Mouse (Mus musculus) heart, postnatal 14 days (tissue): Measurements from ENCODE around the gene Mfsd13b. TPM values are rescaled to one million over a fixed set of nuclear protein-coding genes. Genes with fewer than 3 reads are reported as not detected.
"Not testable (repeated sequence)": the region's sequence is repeated elsewhere in the genome, so short reads cannot be mapped to it uniquely, and the experiment has no call there.

Experiments used
- DNase-seq, 2 experiments: peaks; one replicate each; pipeline ENCODE4 v3.0.0; 2021 to 2022
- intact Hi-C: fragments of 180-260 bp; cut with DNase I; formaldehyde crosslinking; loops from one replicate; pipeline ENCODE4 v1.15.1; 2025
- total RNA-seq, 2 experiments: library from RNA; stranded (reverse); gene quantifications; 2 replicates each; pipeline ENCODE4 v1.2.3; 2021

The Mfsd13b gene
- total RNA-seq, 2 experiments from 2014 or later: not detected

GRCm38 (mm10) chr7:120980931-120981924 lies 1.1 kb upstream of the Mfsd13b start:
- DNase-seq: peak; percentile 45 to 47
- intact Hi-C loops: loop anchor here (5.0 kb wide), 1 partner anchor 51 kb away; the partner anchor contains the start of gene Mettl9

GRCm38 (mm10) chr7:120982968-120983367 lies 659 bp downstream of the Mfsd13b start:
- DNase-seq: no peak
- intact Hi-C loops: loop anchor here (2.0 to 5.0 kb wide), 2 partner anchors 46 to 49 kb away; partner anchors contain the start of gene Mettl9

- no peak for DNase-seq
- intact Hi-C loops: no loop called here
Observed at GRCm38 (mm10) chr7:120991191-120991590, 8.9 kb downstream of the Mfsd13b start.

GRCm38 (mm10) chr7:120999021-120999530 lies 16.8 kb downstream of the Mfsd13b start:
- no peak for DNase-seq
- intact Hi-C loops: no loop called here

- no peak for DNase-seq
- intact Hi-C loops: no loop called here
Observed at GRCm38 (mm10) chr7:121000065-121000822, 17.9 kb downstream of the Mfsd13b start.

- intact Hi-C loops: no loop called here
- no peak for DNase-seq
Observed at GRCm38 (mm10) chr7:121001879-121002278, 19.6 kb downstream of the Mfsd13b start.

GRCm38 (mm10) chr7:121002407-121002928 lies 20.2 kb downstream of the Mfsd13b start:
- DNase-seq: no peak
- intact Hi-C loops: no loop called here

- DNase-seq: no peak
- intact Hi-C loops: no loop called here
Observed at GRCm38 (mm10) chr7:121003793-121004418, 21.6 kb downstream of the Mfsd13b start.

- intact Hi-C loops: loop anchor here (10.0 kb wide), 1 partner anchor 113 kb away; no protein-coding TSS in a partner anchor
- DNase-seq: no peak
Observed at GRCm38 (mm10) chr7:121011794-121012689, 29.7 kb downstream of the Mfsd13b start.

- intact Hi-C loops: loop anchor here (10.0 kb wide), 1 partner anchor 110 kb away; no protein-coding TSS in a partner anchor
- no peak for DNase-seq
Observed at GRCm38 (mm10) chr7:121014486-121014885, 32.2 kb downstream of the Mfsd13b start.

GRCm38 (mm10) chr7:121018778-121019177 lies 36.5 kb downstream of the Mfsd13b start:
- no peak for DNase-seq
- intact Hi-C loops: loop anchor here (10.0 kb wide), 1 partner anchor 106 kb away; no protein-coding TSS in a partner anchor

GRCm38 (mm10) chr7:121020277-121020676 lies 38.0 kb downstream of the Mfsd13b start:
- intact Hi-C loops: no loop called here
- peak in 1 of 2 experiments; percentile 17 for DNase-seq

- DNase-seq: no peak
Observed at GRCm38 (mm10) chr7:121025221-121026008, 43.1 kb downstream of the Mfsd13b start.

GRCm38 (mm10) chr7:121026300-121026699 lies 44.0 kb downstream of the Mfsd13b start:
- intact Hi-C loops: no loop called here
- no peak for DNase-seq

More at GRCm38 (mm10) chr7:121025221-121026008, 43.1 kb downstream of the Mfsd13b start:
- intact Hi-C loops: no loop called here

- DNase-seq: not testable (repeated sequence)
- intact Hi-C loops: loop anchor here (5.0 kb wide), 2 partner anchors 48 to 188 kb away; partner anchors contain the start of genes Cdr2, Eef2k and Mfsd13b
Observed at GRCm38 (mm10) chr7:121029947-121030346, 47.6 kb downstream of the Mfsd13b start.

GRCm38 (mm10) chr7:121033856-121034652 lies 51.7 kb downstream of the Mfsd13b start, which contains the start of gene Mettl9:
Mettl9 (plus strand) TSS chr7:121034445.
- intact Hi-C loops: loop anchor here (5.0 kb wide), 2 partner anchors 52 to 192 kb away; partner anchors contain the start of genes Cdr2, Eef2k and Mfsd13b
- DNase-seq: peak; percentile 94 to 96

- intact Hi-C loops: loop anchor here (5.0 kb wide), 3 partner anchors 38 to 192 kb away; partner anchors contain the start of genes Cdr2, Eef2k, Igsf6 and Mfsd13b
- DNase-seq: no peak
Observed at GRCm38 (mm10) chr7:121034701-121035141, 52.4 kb downstream of the Mfsd13b start.
